Mouse (Mus musculus): ENCODE measurements around the gene Bst1.

The Bst1 gene

GRCm38 (mm10) chr5:43818695-43819094 lies at the start of gene Bst1:
Gene Bst1, plus strand, starts transcription at chr5:43818885.
- in situ Hi-C loops (cut with MboI, MseI) = no loop called here

GRCm38 (mm10) chr5:43770618-43771354 lies 47.9 kb upstream of the Bst1 start:
- in situ Hi-C loops (cut with MboI, MseI) = loop anchor here (25.0 kb wide), 1 partner anchor 533 kb away; the partner anchor contains the start of gene Cpeb2

- in situ Hi-C loops (cut with MboI, MseI) = loop anchor here (25.0 kb wide), 1 partner anchor 534 kb away; the partner anchor contains the start of gene Cpeb2
Observed at GRCm38 (mm10) chr5:43771555-43771954, 47.1 kb upstream of the Bst1 start.

GRCm38 (mm10) chr5:43776407-43776806 lies 42.3 kb upstream of the Bst1 start:
- in situ Hi-C loops (cut with MboI, MseI) = no loop called here

GRCm38 (mm10) chr5:43776993-43777392 lies 41.7 kb upstream of the Bst1 start:
- in situ Hi-C loops (cut with MboI, MseI) = no loop called here

- in situ Hi-C loops (cut with MboI, MseI) = no loop called here
Observed at GRCm38 (mm10) chr5:43778583-43778982, 40.1 kb upstream of the Bst1 start.

- in situ Hi-C loops (cut with MboI, MseI) = no loop called here
Observed at GRCm38 (mm10) chr5:43781423-43781976, 37.2 kb upstream of the Bst1 start.

- in situ Hi-C loops (cut with MboI, MseI) = no loop called here
Observed at GRCm38 (mm10) chr5:43781977-43782930, 36.4 kb upstream of the Bst1 start.

- in situ Hi-C loops (cut with MboI, MseI) = no loop called here
Observed at GRCm38 (mm10) chr5:43783996-43784395, 34.7 kb upstream of the Bst1 start.

GRCm38 (mm10) chr5:43786607-43787006 lies 32.1 kb upstream of the Bst1 start:
- in situ Hi-C loops (cut with MboI, MseI) = no loop called here

- in situ Hi-C loops (cut with MboI, MseI) = no loop called here
Observed at GRCm38 (mm10) chr5:43787976-43788752, 30.5 kb upstream of the Bst1 start.

- in situ Hi-C loops (cut with MboI, MseI) = no loop called here
Observed at GRCm38 (mm10) chr5:43792354-43792753, 26.3 kb upstream of the Bst1 start.

- in situ Hi-C loops (cut with MboI, MseI) = no loop called here
Observed at GRCm38 (mm10) chr5:43799530-43799929, 19.2 kb upstream of the Bst1 start.

GRCm38 (mm10) chr5:43800700-43801099 lies 18.0 kb upstream of the Bst1 start:
- in situ Hi-C loops (cut with MboI, MseI) = no loop called here

GRCm38 (mm10) chr5:43801253-43801652 lies 17.4 kb upstream of the Bst1 start:
- in situ Hi-C loops (cut with MboI, MseI) = no loop called here

GRCm38 (mm10) chr5:43801798-43802197 lies 16.9 kb upstream of the Bst1 start:
- in situ Hi-C loops (cut with MboI, MseI) = no loop called here

GRCm38 (mm10) chr5:43805401-43805800 lies 13.3 kb upstream of the Bst1 start:
- in situ Hi-C loops (cut with MboI, MseI) = no loop called here

- in situ Hi-C loops (cut with MboI, MseI) = no loop called here
Observed at GRCm38 (mm10) chr5:43806340-43806739, 12.3 kb upstream of the Bst1 start.

- in situ Hi-C loops (cut with MboI, MseI) = no loop called here
Observed at GRCm38 (mm10) chr5:43806914-43807313, 11.8 kb upstream of the Bst1 start.

GRCm38 (mm10) chr5:43807744-43808696 lies 10.7 kb upstream of the Bst1 start:
- in situ Hi-C loops (cut with MboI, MseI) = no loop called here

Data from T-helper 1 cell (primary cell).